Mouse (Mus musculus) kidney, postnatal 0 days (tissue): ENCODE results near the gene Dennd1b. TPM values are rescaled to one million over a fixed set of nuclear protein-coding genes. Genes with fewer than 3 reads are reported as not detected.

ENCODE experiments used
- ATAC-seq: fragments of 200-750 bp; cut with Nextera tagmentation; replicated peaks from 2 replicates; pipeline ENCODE4 v1.8.0; 2017; ENCODE audit warnings: low read depth, moderate number of reproducible peaks, moderate TSS enrichment, moderate library complexity; ENCODE audit not compliant: low FRiP score
- DNase-seq: peaks from one replicate; pipeline ENCODE4 v3.0.0-alpha.2; 2016; ENCODE audit warnings: low spot score
- H3K27ac ChIP-seq: fragments of 300-500 bp; sonication (generic); 2 replicates; pipeline ENCODE4 v1.5.1; 2014; ENCODE audit warnings: mild to moderate bottlenecking
- H3K27me3 ChIP-seq: fragments of 300-500 bp; sonication (generic); 2 replicates; pipeline ENCODE4 v1.6.1; 2014; ENCODE audit warnings: low read length, mixed read lengths; ENCODE audit not compliant: insufficient read depth
- H3K36me3 ChIP-seq: fragments of 300-500 bp; sonication (generic); 2 replicates; pipeline ENCODE4 v1.6.1; 2014; ENCODE audit warnings: low read length, mixed read lengths; ENCODE audit not compliant: insufficient read depth
- H3K4me1 ChIP-seq: fragments of 300-500 bp; sonication (generic); replicated peaks from 2 replicates; pipeline ENCODE4 v1.6.1; 2014; ENCODE audit warnings: antibody characterized with exemption, low read length, mixed read lengths; ENCODE audit not compliant: insufficient read depth
- H3K4me2 ChIP-seq: fragments of 300-500 bp; sonication (generic); 2 replicates; pipeline ENCODE4 v1.6.1; 2014; ENCODE audit warnings: mild to moderate bottlenecking, low read length, moderate library complexity, mixed read lengths
- H3K4me3 ChIP-seq: fragments of 300-500 bp; sonication (generic); replicated peaks from 2 replicates; pipeline ENCODE4 v1.5.1; 2014; ENCODE audit warnings: low read depth, low read length
- H3K9ac ChIP-seq: fragments of 300-500 bp; sonication (generic); 2 replicates; pipeline ENCODE4 v1.6.1; 2014; ENCODE audit warnings: low read depth, low read length
- H3K9me3 ChIP-seq: fragments of 300-500 bp; sonication (generic); replicated peaks from 2 replicates; pipeline ENCODE4 v1.6.1; 2016; ENCODE audit warnings: low read length, inconsistent platforms, mixed read lengths
- CTCF ChIP-seq: IDR thresholded peaks from 2 replicates; pipeline ENCODE4 v1.5.1; 2016; ENCODE audit warnings: antibody characterized with exemption, low read depth, mild to moderate bottlenecking, moderate library complexity
- WGBS: fragments of 180-500 bp; shearing (Covaris S2); extraction: QIAGEN DNeasy Blood & Tissue Kit; methylation state at CpG from one replicate; pipeline ENCODE4 v1.1.7; 2014; 5-methylcytosine and 5-hydroxymethylcytosine counted together
- polyA plus RNA-seq: library from polyadenylated mRNA; unstranded; fragments of >200 nt; fragmentation: Nextera tagmentation; extraction: Ambion mirVana; gene quantifications from 2 replicates; pipeline ENCODE4 v1.2.1, GENCODE M21; 2015

Gene Dennd1b
- polyA plus RNA-seq, 1 experiment from 2014 or later = 12.8 TPM

- peak; percentile 52 for TF ChIP-seq CTCF
- Histone ChIP-seq H3K4me1 (no peaks in the 10 kb centered on the region), H3K9ac (no peak overlapping the region), H3K4me3 (no peak overlapping the region), H3K9me3 (no peaks in the 10 kb centered on the region), H3K27ac (no peak overlapping the region), H3K36me3 (no peaks in the 10 kb centered on the region), H3K27me3 (no peaks in the 10 kb centered on the region), H3K4me2 (no peak overlapping the region)
- ATAC-seq (no peak), DNase-seq (peak; percentile 44)
- 77% methylated on average over 6 of the region's 6 CpGs for WGBS
Observed at GRCm38 (mm10) chr1:139079523-139079922, 116.3 kb downstream of the Dennd1b start.

GRCm38 (mm10) chr1:139080517-139081386 is 117.5 kb downstream of the Dennd1b start:
- DNase-seq = no peak
- 74% methylated on average over 16 of the region's 16 CpGs for WGBS
- H3K4me2 ChIP-seq = no peak overlapping the region

GRCm38 (mm10) chr1:139083382-139083781 is 120.1 kb downstream of the Dennd1b start:
- TF ChIP-seq CTCF = peak; percentile 57
- H3K4me1 ChIP-seq = no peaks in the 10 kb centered on the region
- no peaks in the 10 kb centered on the region for H3K27me3 ChIP-seq
- no peak overlapping the region for H3K4me2 ChIP-seq
- DNase-seq = no peak
- no peak for ATAC-seq
- no peak overlapping the region for H3K9ac ChIP-seq
- WGBS = 74% methylated on average over 2 of the region's 2 CpGs
- H3K27ac ChIP-seq = no peak overlapping the region
- H3K4me3 ChIP-seq = no peak overlapping the region
- H3K36me3 ChIP-seq = no peaks in the 10 kb centered on the region
- H3K9me3 ChIP-seq = no peaks in the 10 kb centered on the region

More at GRCm38 (mm10) chr1:139080517-139081386, 117.5 kb downstream of the Dennd1b start:
- H3K27ac ChIP-seq = no peak overlapping the region
- no peak for TF ChIP-seq CTCF
- no peaks in the 10 kb centered on the region for H3K36me3 ChIP-seq
- H3K9ac ChIP-seq = no peak overlapping the region
- no peaks in the 10 kb centered on the region for H3K27me3 ChIP-seq
- no peaks in the 10 kb centered on the region for H3K9me3 ChIP-seq
- no peak overlapping the region for H3K4me3 ChIP-seq
- no peak for ATAC-seq
- no peaks in the 10 kb centered on the region for H3K4me1 ChIP-seq

- H3K4me1 ChIP-seq = no peaks in the 10 kb centered on the region
- no peak overlapping the region for H3K27ac ChIP-seq
- H3K9ac ChIP-seq = no peak overlapping the region
- H3K9me3 ChIP-seq = no peaks in the 10 kb centered on the region
- H3K4me2 ChIP-seq = no peak overlapping the region
- no peak for TF ChIP-seq CTCF
- H3K27me3 ChIP-seq = no peaks in the 10 kb centered on the region
- ATAC-seq (no peak), DNase-seq (no peak)
- no peaks in the 10 kb centered on the region for H3K36me3 ChIP-seq
- H3K4me3 ChIP-seq = no peak overlapping the region
- 84% methylated on average over 3 of the region's 3 CpGs for WGBS
Observed at GRCm38 (mm10) chr1:139087564-139087963, 124.3 kb downstream of the Dennd1b start.

GRCm38 (mm10) chr1:139090744-139091143 is 127.5 kb downstream of the Dennd1b start:
- no peak overlapping the region for H3K4me2 ChIP-seq
- no peak for DNase-seq
- H3K27ac ChIP-seq = no peak overlapping the region
- no peak for ATAC-seq
- no peak overlapping the region for H3K9ac ChIP-seq
- H3K4me1 ChIP-seq = no peaks in the 10 kb centered on the region
- WGBS = 95% methylated on average over 3 of the region's 3 CpGs
- TF ChIP-seq CTCF = no peak
- H3K27me3 ChIP-seq = no peaks in the 10 kb centered on the region
- H3K36me3 ChIP-seq = no peaks in the 10 kb centered on the region
- no peaks in the 10 kb centered on the region for H3K9me3 ChIP-seq
- H3K4me3 ChIP-seq = no peak overlapping the region

GRCm38 (mm10) chr1:139091701-139092100 is 128.5 kb downstream of the Dennd1b start:
- DNase-seq = no peak
- Histone ChIP-seq H3K9me3 (no peaks in the 10 kb centered on the region), H3K4me1 (no peaks in the 10 kb centered on the region), H3K4me3 (no peak overlapping the region), H3K36me3 (no peaks in the 10 kb centered on the region), H3K27ac (no peak overlapping the region), H3K27me3 (no peaks in the 10 kb centered on the region), H3K9ac (no peak overlapping the region), H3K4me2 (no peak overlapping the region)
- TF ChIP-seq CTCF = no peak
- 93% methylated on average over 6 of the region's 6 CpGs for WGBS
- no peak for ATAC-seq
